Mouse (Mus musculus) neural tube, embryonic 13.5 days (tissue): ENCODE measurements at regions not wholly inside any gene's neighbourhood (a gene's known extent, or its start where the extent isn't known, plus 50 kb on each side); places are given as distances from the start of the nearest gene placed in this dataset.
"Not testable (repeated sequence)": the region's sequence is repeated elsewhere in the genome, so short reads cannot be mapped to it uniquely, and the experiment has no call there.

Experiments
- ATAC-seq: fragments of 200-750 bp; cut with Nextera tagmentation; 2 replicates; pipeline ENCODE4 v1.8.0; 2017; ENCODE audit warnings: low read depth, mild to moderate bottlenecking, moderate TSS enrichment, moderate library complexity
- H3K27ac ChIP-seq: fragments of 300-500 bp; sonication (generic); replicated peaks from 2 replicates; pipeline ENCODE4 v1.5.1; 2015; ENCODE audit warnings: moderate library complexity, mild to moderate bottlenecking, inconsistent platforms
- H3K27me3 ChIP-seq: fragments of 300-500 bp; sonication (generic); 2 replicates; pipeline ENCODE4 v1.6.1; 2015; ENCODE audit warnings: mild to moderate bottlenecking, inconsistent platforms
- H3K36me3 ChIP-seq: fragments of 300-500 bp; sonication (generic); 2 replicates; pipeline ENCODE4 v1.6.1; 2015; ENCODE audit warnings: mild to moderate bottlenecking, inconsistent platforms
- H3K4me1 ChIP-seq: fragments of 300-500 bp; sonication (generic); replicated peaks from 2 replicates; pipeline ENCODE4 v1.6.1; 2015; ENCODE audit warnings: inconsistent platforms
- H3K4me2 ChIP-seq: fragments of 300-500 bp; sonication (generic); 2 replicates; pipeline ENCODE4 v1.6.1; 2015; ENCODE audit warnings: inconsistent platforms, mild to moderate bottlenecking, moderate library complexity
- H3K4me3 ChIP-seq: fragments of 300-500 bp; sonication (generic); 2 replicates; pipeline ENCODE4 v1.5.1; 2015; ENCODE audit warnings: mild to moderate bottlenecking, inconsistent platforms
- H3K9ac ChIP-seq: fragments of 300-500 bp; sonication (generic); 2 replicates; pipeline ENCODE4 v1.6.1; 2015; ENCODE audit warnings: moderate library complexity, mild to moderate bottlenecking, inconsistent platforms
- H3K9me3 ChIP-seq: fragments of 300-500 bp; sonication (generic); 2 replicates; pipeline ENCODE4 v1.6.1; 2016; ENCODE audit warnings: inconsistent platforms
- WGBS: fragments of 180-500 bp; shearing (Covaris S2); methylation state at CpG from one replicate; pipeline ENCODE4 v1.1.7; 2015; 5-methylcytosine and 5-hydroxymethylcytosine counted together

GRCm38 (mm10) chr8:109324241-109324640 lies 169.6 kb upstream of the Pmfbp1 start:
- peaks cover 24% of the 10 kb centered on the region for H3K4me1 ChIP-seq
- no peaks in the 10 kb centered on the region for H3K36me3 ChIP-seq
- H3K4me3 ChIP-seq, result no peak overlapping the region
- ATAC-seq, result no peak
- WGBS, result 63% methylated on average over 9 of the region's 9 CpGs
- no peak overlapping the region for H3K9ac ChIP-seq
- H3K4me2 ChIP-seq, result no peak overlapping the region
- peak overlapping the region; percentile 46; the same call in 1 of the 2 replicates for H3K27ac ChIP-seq
- no peaks in the 10 kb centered on the region for H3K27me3 ChIP-seq
- H3K9me3 ChIP-seq, result no peaks in the 10 kb centered on the region

GRCm38 (mm10) chr8:109336203-109336602 lies 157.6 kb upstream of the Pmfbp1 start:
- H3K4me1 ChIP-seq, result peaks cover 34% of the 10 kb centered on the region
- H3K9me3 ChIP-seq, result no peaks in the 10 kb centered on the region
- WGBS, result 24% methylated on average over 7 of the region's 7 CpGs
- peak overlapping the region; percentile 68 for H3K27ac ChIP-seq
- peak overlapping the region; percentile 9; the same call in 1 of the 2 replicates for H3K4me2 ChIP-seq
- no peaks in the 10 kb centered on the region for H3K27me3 ChIP-seq
- H3K4me3 ChIP-seq, result no peak overlapping the region
- no peaks in the 10 kb centered on the region for H3K36me3 ChIP-seq
- H3K9ac ChIP-seq, result no peak overlapping the region; the same call in 1 of the 2 replicates
- ATAC-seq, result 0 out of 2 replicates have a peak, but pooled peaks have one; percentile 38

- 34% methylated on average over 14 of the region's 14 CpGs for WGBS
- H3K4me1 ChIP-seq, result peaks cover 34% of the 10 kb centered on the region
- peak overlapping the region; percentile 70 for H3K27ac ChIP-seq
- H3K27me3 ChIP-seq, result no peaks in the 10 kb centered on the region
- H3K36me3 ChIP-seq, result no peaks in the 10 kb centered on the region
- ATAC-seq, result no peak
- H3K9me3 ChIP-seq, result no peaks in the 10 kb centered on the region
- H3K4me3 ChIP-seq, result peak overlapping the region; percentile 17
- H3K9ac ChIP-seq, result peak overlapping the region; percentile 49
- peak overlapping the region; percentile 48 for H3K4me2 ChIP-seq
These were observed 155.5 kb upstream of the Pmfbp1 start for GRCm38 (mm10) chr8:109338220-109338835.

- not testable (repeated sequence) for H3K9ac ChIP-seq, H3K4me2 ChIP-seq, H3K4me3 ChIP-seq, H3K9me3 ChIP-seq, ATAC-seq, H3K36me3 ChIP-seq, H3K27me3 ChIP-seq, H3K27ac ChIP-seq
- WGBS, result 92% methylated on average over 21 of the region's 21 CpGs
- peaks cover 30% of the 10 kb centered on the region for H3K4me1 ChIP-seq
These were observed 153.2 kb upstream of the Pmfbp1 start for GRCm38 (mm10) chr8:109340647-109341046.

GRCm38 (mm10) chr8:109355168-109355567 lies 138.7 kb upstream of the Pmfbp1 start:
- Histone ChIP-seq H3K9me3 (no peaks in the 10 kb centered on the region), H3K27ac (no peak overlapping the region)

GRCm38 (mm10) chr8:109359396-109360051 lies 134.3 kb upstream of the Pmfbp1 start:
- Histone ChIP-seq H3K27ac (peak overlapping the region; percentile 97), H3K9ac (peak overlapping the region; percentile 71), H3K36me3 (no peaks in the 10 kb centered on the region), H3K9me3 (no peaks in the 10 kb centered on the region), H3K4me3 (peak overlapping the region; percentile 21), H3K4me2 (peak overlapping the region; percentile 55), H3K27me3 (no peaks in the 10 kb centered on the region), H3K4me1 (peaks cover 47% of the 10 kb centered on the region)
- 10% methylated on average over 16 of the region's 16 CpGs for WGBS
- peak; percentile 66 for ATAC-seq

More at GRCm38 (mm10) chr8:109355168-109355567, 138.7 kb upstream of the Pmfbp1 start:
- 78% methylated on average over 9 of the region's 9 CpGs for WGBS
- H3K9ac ChIP-seq, result no peak overlapping the region
- no peak overlapping the region for H3K4me3 ChIP-seq
- ATAC-seq, result no peak
- no peak overlapping the region for H3K4me2 ChIP-seq
- H3K27me3 ChIP-seq, result no peaks in the 10 kb centered on the region
- H3K36me3 ChIP-seq, result no peaks in the 10 kb centered on the region
- peaks cover 49% of the 10 kb centered on the region for H3K4me1 ChIP-seq

GRCm38 (mm10) chr8:109360081-109360715 lies 133.6 kb upstream of the Pmfbp1 start:
- H3K4me1 ChIP-seq, result peaks cover 47% of the 10 kb centered on the region
- WGBS, result 9% methylated on average over 14 of the region's 14 CpGs
- H3K27ac ChIP-seq, result peak overlapping the region; percentile 97
- no peaks in the 10 kb centered on the region for H3K36me3 ChIP-seq
- H3K4me3 ChIP-seq, result peak overlapping the region; percentile 25
- H3K9ac ChIP-seq, result peak overlapping the region; percentile 71
- ATAC-seq, result peak; percentile 59
- no peaks in the 10 kb centered on the region for H3K9me3 ChIP-seq
- H3K27me3 ChIP-seq, result no peaks in the 10 kb centered on the region
- peak overlapping the region; percentile 55 for H3K4me2 ChIP-seq

- Histone ChIP-seq H3K27ac (peak overlapping the region; percentile 97), H3K4me1 (peaks cover 47% of the 10 kb centered on the region), H3K9me3 (no peaks in the 10 kb centered on the region), H3K4me3 (peak overlapping the region; percentile 25), H3K27me3 (no peaks in the 10 kb centered on the region), H3K4me2 (peak overlapping the region; percentile 55), H3K9ac (peak overlapping the region; percentile 71), H3K36me3 (no peaks in the 10 kb centered on the region)
- peak; percentile 61 for ATAC-seq
- WGBS, result 4% methylated on average over 16 of the region's 16 CpGs
These were observed 132.9 kb upstream of the Pmfbp1 start for GRCm38 (mm10) chr8:109360904-109361303.

GRCm38 (mm10) chr8:109361575-109362361 lies 132.1 kb upstream of the Pmfbp1 start:
- Histone ChIP-seq H3K4me2 (peak overlapping the region; percentile 55; the same call in 1 of the 2 replicates), H3K9ac (no peak overlapping the region), H3K4me3 (no peak overlapping the region), H3K27me3 (no peaks in the 10 kb centered on the region), H3K9me3 (no peaks in the 10 kb centered on the region), H3K36me3 (no peaks in the 10 kb centered on the region), H3K4me1 (peaks cover 47% of the 10 kb centered on the region), H3K27ac (peak overlapping the region; percentile 97)
- WGBS, result 56% methylated on average over 7 of the region's 7 CpGs
- no peak for ATAC-seq

GRCm38 (mm10) chr8:109363185-109363845 lies 130.5 kb upstream of the Pmfbp1 start:
- Histone ChIP-seq H3K4me2 (no peak overlapping the region), H3K36me3 (no peaks in the 10 kb centered on the region), H3K27me3 (no peaks in the 10 kb centered on the region), H3K4me1 (peaks cover 43% of the 10 kb centered on the region), H3K9ac (no peak overlapping the region), H3K4me3 (no peak overlapping the region), H3K27ac (no peak overlapping the region), H3K9me3 (no peaks in the 10 kb centered on the region)
- ATAC-seq, result no peak
- WGBS, result 95% methylated on average over 15 of the region's 15 CpGs

GRCm38 (mm10) chr8:109373977-109374376 lies 119.8 kb upstream of the Pmfbp1 start:
- no peaks in the 10 kb centered on the region for H3K4me1 ChIP-seq
- 69% methylated on average over 2 of the region's 2 CpGs for WGBS
- H3K27me3 ChIP-seq, result no peaks in the 10 kb centered on the region

More at GRCm38 (mm10) chr8:109373977-109374376, 119.8 kb upstream of the Pmfbp1 start:
- Histone ChIP-seq H3K4me3 (no peak overlapping the region), H3K9ac (no peak overlapping the region), H3K27ac (no peak overlapping the region), H3K36me3 (no peaks in the 10 kb centered on the region), H3K9me3 (no peaks in the 10 kb centered on the region), H3K4me2 (no peak overlapping the region)
- ATAC-seq, result no peak
